Mouse (Mus musculus): Measurements from ENCODE around the gene Rnf6.

GRCm38 (mm10) chr5:146223786-146224185 is 2.4 kb upstream of the Rnf6 start:
- no peak for TF ChIP-seq POLR2A (IDR thresholded peaks at IDR 0.05; ENCODE audit: insufficient read depth, low read depth, low read length)
- TF ChIP-seq CTCF (IDR thresholded peaks at IDR 0.05; ENCODE audit: insufficient read depth, low read depth, low read length), result no peak
